ENCODE assay signal across 8 mouse cellular contexts in genomic region chr5:139344687-139345363, GRCm38 (mm10). TPM values are rescaled to one million over a fixed set of nuclear protein-coding genes. Genes with fewer than 3 reads are reported as not detected.
DNase-seq lines count a peak whose midpoint lies in the region; ATAC-seq lines count a peak whose summit lies in the region.

No protein-coding gene starts in this region.

- peak; percentile 90 for ATAC-seq in erythroblast, adult 5-6 weeks (replicated peaks; ENCODE audit: low FRiP score, poor library complexity, severe bottlenecking)
- ATAC-seq in heart, embryonic 11.5 days (replicated peaks; ENCODE audit: insufficient number of reproducible peaks, low FRiP score, low TSS enrichment), result peak; percentile 87
- ATAC-seq in kidney, embryonic 16.5 days (ENCODE audit: low FRiP score, low TSS enrichment), result peak; percentile 90
- peak; percentile 90 for ATAC-seq in liver, embryonic 11.5 days (replicated peaks; ENCODE audit: low FRiP score)
- peak; percentile 90 for ATAC-seq in stomach, embryonic 14.5 days (ENCODE audit: insufficient number of reproducible peaks, insufficient read depth, low FRiP score, low read depth)

- H3K4me3 ChIP-seq in heart, embryonic 11.5 days (ENCODE audit: low read depth, low read length), result peak overlapping the region; percentile 91
- peak overlapping the region; percentile 83 for H3K4me3 ChIP-seq in kidney, embryonic 16.5 days (ENCODE audit: low read length)
- H3K4me3 ChIP-seq in liver, embryonic 11.5 days (ENCODE audit: low read depth, low read length), result peak overlapping the region; percentile 82
- H3K4me3 ChIP-seq in stomach, embryonic 14.5 days (ENCODE audit: low read depth, low read length), result peak overlapping the region; percentile 65

- H3K9me3 ChIP-seq in heart, embryonic 11.5 days (replicated peaks; ENCODE audit: control insufficient read depth, low read length), result no peaks in the 10 kb centered on the region
- no peaks in the 10 kb centered on the region for H3K9me3 ChIP-seq in kidney, embryonic 16.5 days (ENCODE audit: low read length)
- no peaks in the 10 kb centered on the region for H3K9me3 ChIP-seq in liver, embryonic 11.5 days (ENCODE audit: control insufficient read depth, low read length)
- no peaks in the 10 kb centered on the region for H3K9me3 ChIP-seq in stomach, embryonic 14.5 days (ENCODE audit: control insufficient read depth, low read depth, low read length)

- peak overlapping the region; percentile 91 for H3K9ac ChIP-seq in heart, embryonic 11.5 days (ENCODE audit: low read depth, low read length)
- peak overlapping the region; percentile 94 for H3K9ac ChIP-seq in kidney, embryonic 16.5 days (replicated peaks; ENCODE audit: low read length)
- H3K9ac ChIP-seq in liver, embryonic 11.5 days (ENCODE audit: low read depth, low read length), result peak overlapping the region; percentile 78
- H3K9ac ChIP-seq in stomach, embryonic 14.5 days (replicated peaks; ENCODE audit: low read depth, low read length), result peak overlapping the region; percentile 81

- peaks cover 4% of the 10 kb centered on the region; the same call in 1 of the 2 replicates for H3K27me3 ChIP-seq in heart, embryonic 11.5 days (ENCODE audit: control insufficient read depth, insufficient read depth, low read length)
- H3K27me3 ChIP-seq in kidney, embryonic 16.5 days (ENCODE audit: insufficient read depth, low read length), result no peaks in the 10 kb centered on the region
- no peaks in the 10 kb centered on the region for H3K27me3 ChIP-seq in liver, embryonic 11.5 days (replicated peaks; ENCODE audit: control insufficient read depth, insufficient read depth, low read length)
- H3K27me3 ChIP-seq in stomach, embryonic 14.5 days (ENCODE audit: control insufficient read depth, insufficient read depth, low read length), result no peaks in the 10 kb centered on the region

- peak overlapping the region; percentile 82 for H3K4me2 ChIP-seq in heart, embryonic 11.5 days
- peak overlapping the region; percentile 97 for H3K4me2 ChIP-seq in kidney, embryonic 16.5 days (replicated peaks; ENCODE audit: low read depth, low read length)
- H3K4me2 ChIP-seq in liver, embryonic 11.5 days, result peak overlapping the region; percentile 96
- peak overlapping the region; percentile 90 for H3K4me2 ChIP-seq in stomach, embryonic 14.5 days (replicated peaks; ENCODE audit: low read depth, low read length)

- H3K4me1 ChIP-seq in heart, embryonic 11.5 days (ENCODE audit: control insufficient read depth, insufficient read depth, low read length), result peaks cover 10% of the 10 kb centered on the region
- peaks cover 19% of the 10 kb centered on the region for H3K4me1 ChIP-seq in kidney, embryonic 16.5 days (ENCODE audit: insufficient read depth, low read length)
- peaks cover 15% of the 10 kb centered on the region for H3K4me1 ChIP-seq in liver, embryonic 11.5 days (replicated peaks; ENCODE audit: control insufficient read depth, insufficient read depth, low read length)
- peaks cover 16% of the 10 kb centered on the region for H3K4me1 ChIP-seq in stomach, embryonic 14.5 days (ENCODE audit: control insufficient read depth, insufficient read depth, low read length)

- peak overlapping the region; percentile 70 for H3K27ac ChIP-seq in heart, embryonic 11.5 days (ENCODE audit: low read depth, low read length)
- peak overlapping the region; percentile 86 for H3K27ac ChIP-seq in kidney, embryonic 16.5 days (ENCODE audit: low read length)
- peak overlapping the region; percentile 40; the same call in 1 of the 2 replicates for H3K27ac ChIP-seq in liver, embryonic 11.5 days (ENCODE audit: low read depth, low read length)
- H3K27ac ChIP-seq in stomach, embryonic 14.5 days (ENCODE audit: low read length), result peak overlapping the region; percentile 57; the same call in 1 of the 2 replicates

- peaks cover 12% of the 10 kb centered on the region for H3K36me3 ChIP-seq in heart, embryonic 11.5 days (ENCODE audit: control insufficient read depth, insufficient read depth, low read length)
- H3K36me3 ChIP-seq in kidney, embryonic 16.5 days (ENCODE audit: insufficient read depth, low read length), result peaks cover 16% of the 10 kb centered on the region
- peaks cover 13% of the 10 kb centered on the region for H3K36me3 ChIP-seq in liver, embryonic 11.5 days (ENCODE audit: control insufficient read depth, insufficient read depth, low read length)
- H3K36me3 ChIP-seq in stomach, embryonic 14.5 days (ENCODE audit: control insufficient read depth, insufficient read depth, low read length), result peaks cover 26% of the 10 kb centered on the region

- WGBS in heart, embryonic 11.5 days (ENCODE audit: insufficient replicate concordance), result under 1% methylated on average over 33 of the region's 33 CpGs
- WGBS in kidney, embryonic 16.5 days, result under 1% methylated on average over 33 of the region's 33 CpGs
- under 1% methylated on average over 33 of the region's 33 CpGs for WGBS in liver, embryonic 11.5 days
- WGBS in stomach, embryonic 14.5 days, result 0% methylated on average over 33 of the region's 33 CpGs

- peak; percentile 99 for DNase-seq in B cell, adult 2 months
- DNase-seq in brain, adult 2 months (ENCODE audit: low read depth, low spot score), result peak; percentile 97
- peak; percentile 99 for DNase-seq in liver, embryonic 11.5 days (ENCODE audit: low spot score)
- peak; percentile 95 for DNase-seq in naive thymus-derived CD4-positive, alpha-beta T cell, adult 2 months (ENCODE audit: low read depth)

RNA-seq across cellular contexts. Expression of gene Cox19, which starts 6.4 kb away (rescaled TPM):
- 4.2 and 6.5 TPM in 2 replicates for total RNA-seq in erythroblast, adult 5-6 weeks (2015; ENCODE audit: low replicate concordance)
- total RNA-seq in erythroblast, adult 5-6 weeks (2017; ENCODE audit: low replicate concordance), result 7.7 and 8.8 TPM in 2 replicates
- polyA plus RNA-seq in heart, embryonic 11.5 days (2014; fragmentation: Nextera tagmentation; extraction: Ambion mirVana), result 85.3 and 95.2 TPM in 2 replicates
- 99.3 and 104 TPM in 2 replicates for polyA plus RNA-seq in kidney, embryonic 16.5 days (2015; fragmentation: Nextera tagmentation; extraction: Ambion mirVana)
- 98.1 and 103 TPM in 2 replicates for polyA plus RNA-seq in liver, embryonic 11.5 days (2014; fragmentation: Nextera tagmentation; extraction: Ambion mirVana)
- 105 and 120 TPM in 2 replicates for polyA plus RNA-seq in stomach, embryonic 14.5 days (2014; fragmentation: Nextera tagmentation; extraction: Ambion mirVana)

RNA-seq across cellular contexts. Expression of gene Cyp2w1, which starts 7.6 kb away (rescaled TPM):
- total RNA-seq in erythroblast, adult 5-6 weeks (2015; ENCODE audit: low replicate concordance), result not detected in 2 replicates
- not detected in 2 replicates for total RNA-seq in erythroblast, adult 5-6 weeks (2017; ENCODE audit: low replicate concordance)
- not detected in 2 replicates for polyA plus RNA-seq in heart, embryonic 11.5 days (2014; fragmentation: Nextera tagmentation; extraction: Ambion mirVana)
- polyA plus RNA-seq in kidney, embryonic 16.5 days (2015; fragmentation: Nextera tagmentation; extraction: Ambion mirVana), result not detected in 2 replicates
- not detected in 2 replicates for polyA plus RNA-seq in liver, embryonic 11.5 days (2014; fragmentation: Nextera tagmentation; extraction: Ambion mirVana)
- polyA plus RNA-seq in stomach, embryonic 14.5 days (2014; fragmentation: Nextera tagmentation; extraction: Ambion mirVana), result 6.3 and 6.8 TPM in 2 replicates

RNA-seq across cellular contexts. Expression of gene Adap1, which starts 19.4 kb away (rescaled TPM):
- total RNA-seq in erythroblast, adult 5-6 weeks (2015; ENCODE audit: low replicate concordance), result 8.3 and 11.9 TPM in 2 replicates
- total RNA-seq in erythroblast, adult 5-6 weeks (2017; ENCODE audit: low replicate concordance), result 5.4 and 9.1 TPM in 2 replicates
- polyA plus RNA-seq in heart, embryonic 11.5 days (2014; fragmentation: Nextera tagmentation; extraction: Ambion mirVana), result 1.4 and 2.5 TPM in 2 replicates
- 1.1 and 1.7 TPM in 2 replicates for polyA plus RNA-seq in kidney, embryonic 16.5 days (2015; fragmentation: Nextera tagmentation; extraction: Ambion mirVana)
- polyA plus RNA-seq in liver, embryonic 11.5 days (2014; fragmentation: Nextera tagmentation; extraction: Ambion mirVana), result 7.2 and 8.1 TPM in 2 replicates
- polyA plus RNA-seq in stomach, embryonic 14.5 days (2014; fragmentation: Nextera tagmentation; extraction: Ambion mirVana), result 2.2 and 2.3 TPM in 2 replicates

RNA-seq across cellular contexts. Expression of gene Gpr146, which starts 32.7 kb away (rescaled TPM):
- 27.3 and 37.2 TPM in 2 replicates for total RNA-seq in erythroblast, adult 5-6 weeks (2015; ENCODE audit: low replicate concordance)
- total RNA-seq in erythroblast, adult 5-6 weeks (2017; ENCODE audit: low replicate concordance), result 49.4 and 58.3 TPM in 2 replicates
- 7.2 and 7.5 TPM in 2 replicates for polyA plus RNA-seq in heart, embryonic 11.5 days (2014; fragmentation: Nextera tagmentation; extraction: Ambion mirVana)
- 6.6 and 6.7 TPM in 2 replicates for polyA plus RNA-seq in kidney, embryonic 16.5 days (2015; fragmentation: Nextera tagmentation; extraction: Ambion mirVana)
- polyA plus RNA-seq in liver, embryonic 11.5 days (2014; fragmentation: Nextera tagmentation; extraction: Ambion mirVana), result 13.4 and 15.1 TPM in 2 replicates
- polyA plus RNA-seq in stomach, embryonic 14.5 days (2014; fragmentation: Nextera tagmentation; extraction: Ambion mirVana), result 1.3 and 1.5 TPM in 2 replicates

Comparison
In these comparisons a context has a peak if more than half of its experiments do, and no peak if none do; other contexts are left out.
1. Peak in every context shown above with its lines: DNase-seq, ATAC-seq, H3K4me3 ChIP-seq and H3K27ac ChIP-seq.